Mouse (Mus musculus) liver, embryonic 14.5 days (tissue): Measurements from ENCODE around the gene Grpel1. TPM values are rescaled to one million over a fixed set of nuclear protein-coding genes. Genes with fewer than 3 reads are reported as not detected.

ENCODE experiments used
- ATAC-seq: fragments of 200-750 bp; cut with Nextera tagmentation; 2 replicates; pipeline ENCODE4 v1.8.0; 2017; ENCODE audit warnings: moderate number of reproducible peaks, mild to moderate bottlenecking, moderate library complexity; ENCODE audit not compliant: insufficient read depth
- DNase-seq, 3 experiments: peaks; one replicate each; pipeline ENCODE4 v3.0.0-alpha.2; 2012 to 2013; ENCODE audit warnings: low read depth in 3 of 3, low spot score in 3 of 3
- H3K27ac ChIP-seq: fragments of 300-500 bp; sonication (generic); 2 replicates; pipeline ENCODE4 v1.5.1; 2014; ENCODE audit warnings: moderate library complexity, mild to moderate bottlenecking, control low read depth, inconsistent platforms
- H3K27me3 ChIP-seq: fragments of 300-500 bp; sonication (generic); 2 replicates; pipeline ENCODE4 v1.6.1; 2014; ENCODE audit warnings: mild to moderate bottlenecking, low read length, moderate library complexity; ENCODE audit not compliant: control insufficient read depth, insufficient read depth
- H3K36me3 ChIP-seq: fragments of 300-500 bp; sonication (generic); replicated peaks from 2 replicates; pipeline ENCODE4 v1.6.1; 2014; ENCODE audit warnings: low read depth; ENCODE audit not compliant: control insufficient read depth, insufficient read depth
- H3K4me1 ChIP-seq, 2 experiments: fragments of 200-500 bp in 1 of 2; fragments of 300-500 bp in 1 of 2; sonication (generic) in 1 of 2; replicated peaks; 2 replicates each; pipeline ENCODE4 v1.6.1; 2012 to 2014; ENCODE audit warnings: antibody characterized with exemption in 1 of 2, inconsistent platforms in 1 of 2, low read length in 1 of 2; ENCODE audit not compliant: control insufficient read depth in 2 of 2, insufficient read depth in 2 of 2
- H3K4me2 ChIP-seq: fragments of 300-500 bp; sonication (generic); 2 replicates; pipeline ENCODE4 v1.6.1; 2014; ENCODE audit warnings: low read depth, mild to moderate bottlenecking, control low read depth, moderate library complexity
- H3K4me3 ChIP-seq, 2 experiments: fragments of 200-500 bp in 1 of 2; fragments of 300-500 bp in 1 of 2; sonication (generic) in 1 of 2; 2 replicates each; pipeline ENCODE4 v1.5.1; 2012 to 2014; ENCODE audit warnings: low read depth in 2 of 2, low read length in 2 of 2, mild to moderate bottlenecking in 2 of 2, control low read depth in 1 of 2, inconsistent platforms in 1 of 2, moderate library complexity in 1 of 2; ENCODE audit not compliant: insufficient read depth in 1 of 2
- H3K9ac ChIP-seq: fragments of 300-500 bp; sonication (generic); replicated peaks from 2 replicates; pipeline ENCODE4 v1.6.1; 2014; ENCODE audit warnings: mild to moderate bottlenecking, control low read depth, moderate library complexity
- H3K9me3 ChIP-seq: fragments of 300-500 bp; sonication (generic); 2 replicates; pipeline ENCODE4 v1.6.1; 2016; ENCODE audit warnings: low read length, mixed read lengths; ENCODE audit not compliant: control insufficient read depth
- CTCF ChIP-seq: IDR thresholded peaks from 2 replicates; pipeline ENCODE4 v1.5.1; 2016; ENCODE audit warnings: antibody characterized with exemption, low read depth, control low read depth
- EP300 ChIP-seq: IDR thresholded peaks from 2 replicates; pipeline ENCODE4 v1.6.1; 2016; ENCODE audit warnings: antibody characterized with exemption, low read depth
- WGBS: fragments of 180-500 bp; shearing (Covaris S2); extraction: QIAGEN DNeasy Blood & Tissue Kit; methylation state at CpG from one replicate; pipeline ENCODE4 v1.1.7; 2014; ENCODE audit not compliant: insufficient replicate concordance; 5-methylcytosine and 5-hydroxymethylcytosine counted together
- polyA plus RNA-seq, 2 experiments: library from polyadenylated mRNA; depleted of rRNA in 1 of 2; stranded (reverse) in 1 of 2; unstranded in 1 of 2; fragments of >200 nt; fragmentation: Nextera tagmentation in 1 of 2; extraction: Ambion mirVana in 1 of 2; gene quantifications; 2 replicates each; pipeline versions ENCODE4 v1.2.1 to v1.2.3; 2012 to 2014

Gene Grpel1
- polyA plus RNA-seq, 2 experiments: 16.8 to 42.4 TPM

- H3K27ac ChIP-seq: no peak overlapping the region
Measured at GRCm38 (mm10) chr5:36523219-36523703, 58.5 kb downstream of the Grpel1 start.

More at GRCm38 (mm10) chr5:36523219-36523703, 58.5 kb downstream of the Grpel1 start:
- WGBS: 25% methylated on average over 5 of the region's 5 CpGs
- Histone ChIP-seq H3K4me2 (no peak overlapping the region), H3K9ac (no peak overlapping the region), H3K4me1 (peaks cover 0 to 6% of the 10 kb centered on the region in 2 experiments; a peak in 2 of 4 replicates), H3K36me3 (no peaks in the 10 kb centered on the region; the same call in 1 of the 2 replicates), H3K27me3 (no peaks in the 10 kb centered on the region), H3K4me3 (no peak overlapping the region), H3K9me3 (no peaks in the 10 kb centered on the region)
- no peak for DNase-seq
- TF ChIP-seq EP300: no peak
- no peak for TF ChIP-seq CTCF
- peak; percentile 59; the same call in 1 of the 2 replicates for ATAC-seq

Other genes starting within 250 kb of the Grpel1 start
- 0.33 and 0.42 TPM in 2 replicates for gene Sorcs2, start 66.9 kb upstream of the Grpel1 start, polyA plus RNA-seq (2012; rRNA removed)
- 0.17 and 0.25 TPM in 2 replicates for gene Sorcs2, start 66.9 kb upstream of the Grpel1 start, polyA plus RNA-seq (2014; fragmentation: Nextera tagmentation; extraction: Ambion mirVana)
- gene Tada2b, start 19.3 kb downstream of the Grpel1 start, polyA plus RNA-seq (2012; rRNA removed): 3.7 and 4.6 TPM in 2 replicates
- gene Tada2b, start 19.3 kb downstream of the Grpel1 start, polyA plus RNA-seq (2014; fragmentation: Nextera tagmentation; extraction: Ambion mirVana): 1.4 and 2.2 TPM in 2 replicates
- gene Ccdc96, start 19.6 kb downstream of the Grpel1 start, polyA plus RNA-seq (2012; rRNA removed): 0.10 and 0.11 TPM in 2 replicates
- 0.11 and 0.18 TPM in 2 replicates for gene Ccdc96, start 19.6 kb downstream of the Grpel1 start, polyA plus RNA-seq (2014; fragmentation: Nextera tagmentation; extraction: Ambion mirVana)
- gene Tbc1d14, start 128.3 kb downstream of the Grpel1 start, polyA plus RNA-seq (2012; rRNA removed): 8.1 and 8.2 TPM in 2 replicates
- 6.8 and 8.5 TPM in 2 replicates for gene Tbc1d14, start 128.3 kb downstream of the Grpel1 start, polyA plus RNA-seq (2014; fragmentation: Nextera tagmentation; extraction: Ambion mirVana)
- 13.9 and 16.2 TPM in 2 replicates for gene D5Ertd579e, start 231.0 kb downstream of the Grpel1 start, polyA plus RNA-seq (2012; rRNA removed)
- gene D5Ertd579e, start 231.0 kb downstream of the Grpel1 start, polyA plus RNA-seq (2014; fragmentation: Nextera tagmentation; extraction: Ambion mirVana): 22.7 and 24.1 TPM in 2 replicates